Mouse (Mus musculus) brain, adult 10 weeks (tissue): ENCODE data around the gene Ube2n. TPM values are rescaled to one million over a fixed set of nuclear protein-coding genes. Genes with fewer than 3 reads are reported as not detected.

Source experiments
- polyA plus RNA-seq: library from polyadenylated mRNA; stranded (reverse); fragments of 350-450 nt; fragmentation: Illumina TruSeq; extraction: RNeasy Lipid Tissue Mini Kit (QIAGEN cat#74804); gene quantifications from one replicate; pipeline ENCODE4 v1.2.3, GENCODE M21; 2015; ENCODE audit warnings: low read depth, low replicate concordance

Gene Ube2n
- 259 TPM for polyA plus RNA-seq

GRCm38 (mm10) chr10:95514656-95515292, at the start of gene Ube2n:
Gene Ube2n (plus strand): TSS chr10:95515145.

GRCm38 (mm10) chr10:95501463-95502081, 13.4 kb upstream of the Ube2n start, which contains the start of gene Mrpl42:
Gene Mrpl42 (minus strand): TSS chr10:95501940.

DNA sequence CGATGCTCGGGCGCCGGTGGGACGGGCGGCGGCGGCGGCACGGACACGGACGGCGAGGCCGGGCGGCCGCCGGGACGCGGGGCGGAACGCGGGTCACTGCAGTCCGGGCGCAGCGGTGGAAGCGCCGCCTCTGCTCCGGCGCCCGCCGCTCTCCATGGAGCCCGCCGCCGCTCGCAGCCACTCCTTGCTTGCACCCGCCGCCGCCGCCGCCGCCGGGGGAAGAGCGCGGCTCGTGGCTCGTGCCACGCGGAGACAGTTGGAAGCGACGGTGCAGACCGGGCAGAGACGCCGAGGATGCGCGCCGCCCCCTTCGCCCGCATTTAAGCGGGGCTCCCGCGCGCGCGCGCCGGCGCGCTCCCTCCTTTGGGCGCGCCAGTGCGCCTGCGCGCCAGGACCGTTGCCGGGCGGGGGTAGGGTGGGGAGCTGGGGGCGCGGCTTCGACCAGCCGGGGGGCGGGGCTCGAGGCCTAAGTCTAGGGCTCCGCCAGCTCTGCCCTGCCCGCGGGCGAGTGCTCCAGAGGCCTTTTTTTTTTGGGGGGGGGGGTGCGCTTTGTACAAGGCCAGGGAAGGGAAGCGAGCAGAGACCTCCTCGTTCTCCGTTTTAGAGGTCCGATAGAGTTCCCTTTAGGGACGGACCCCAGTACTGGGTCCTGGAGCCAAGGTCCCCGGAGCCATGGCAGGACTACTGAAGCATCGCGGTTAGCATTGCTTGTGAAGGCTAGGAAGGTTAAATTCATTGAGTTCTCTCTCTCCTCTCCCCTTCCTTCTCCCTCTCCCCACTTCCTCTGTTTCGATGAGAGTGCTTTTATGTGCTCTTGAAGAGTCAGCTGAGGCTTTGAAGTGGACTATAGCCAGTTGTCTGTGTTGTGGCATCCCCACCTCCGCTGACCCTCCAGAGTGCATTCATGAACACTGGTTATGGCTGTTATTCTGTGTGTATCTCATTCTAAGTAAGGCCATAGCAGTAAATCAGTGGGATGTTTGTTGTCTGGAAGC, 49.2 kb downstream of the Ube2n start, which contains the start of gene Nudt4:
TSS of gene Nudt4 (minus strand) at position 296 of the 995 bp plus-strand sequence.

Other genes starting within 250 kb of the Ube2n start
- gene Cradd, start 191.0 kb upstream of the Ube2n start, polyA plus RNA-seq: 7.9 TPM
- 20.8 TPM for gene Socs2, start 98.0 kb upstream of the Ube2n start, polyA plus RNA-seq
- 216 TPM for gene Mrpl42, start 13.2 kb upstream of the Ube2n start, polyA plus RNA-seq
- 161 TPM for gene Nudt4, start 49.0 kb downstream of the Ube2n start, polyA plus RNA-seq
- not detected for gene Anapc15-ps, start 158.3 kb downstream of the Ube2n start, polyA plus RNA-seq